Mouse (Mus musculus): ENCODE data around the gene Wdr83.
"Not testable (repeated sequence)": the region's sequence is repeated elsewhere in the genome, so short reads cannot be mapped to it uniquely, and the experiment has no call there.

The Wdr83 gene

GRCm38 (mm10) chr8:85081216-85081555 lies at the start of gene Wdr83:
Wdr83 (minus strand) TSS chr8:85081306.
- in situ Hi-C loops (cut with MboI, MseI) = no loop called here

DNA sequence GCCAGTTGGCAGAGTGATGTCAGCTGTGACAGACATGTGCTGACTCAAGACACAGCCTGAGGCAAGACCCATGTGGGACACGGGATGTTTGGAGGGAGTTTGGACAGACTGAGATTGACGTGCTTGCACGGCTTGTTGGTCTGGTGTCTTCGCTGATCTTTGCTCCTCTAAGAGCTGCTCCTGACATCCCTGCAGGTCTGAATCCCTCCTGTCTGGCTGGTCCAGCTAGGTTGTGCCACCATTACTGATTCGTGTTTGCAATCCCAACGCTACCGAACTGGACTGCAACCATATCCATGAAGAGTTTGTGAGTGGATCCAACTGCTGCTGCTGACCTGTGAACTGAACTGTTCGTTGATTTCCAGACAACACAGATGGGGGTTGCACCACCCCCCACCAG lies 42.6 kb upstream of the Wdr83 start:
- in situ Hi-C loops (cut with MboI, MseI) = no loop called here

- in situ Hi-C loops (cut with MboI, MseI) = no loop called here
These were observed 41.9 kb upstream of the Wdr83 start, which contains the start of gene Zfp791 for GRCm38 (mm10) chr8:85122995-85123394. Zfp791 (minus strand) TSS chr8:85123095.

GRCm38 (mm10) chr8:85120251-85120650 lies 39.1 kb upstream of the Wdr83 start:
- in situ Hi-C loops (cut with MboI, MseI) = not testable (repeated sequence)

- in situ Hi-C loops (cut with MboI, MseI) = no loop called here
These were observed 38.2 kb upstream of the Wdr83 start for GRCm38 (mm10) chr8:85119052-85119981.

DNA sequence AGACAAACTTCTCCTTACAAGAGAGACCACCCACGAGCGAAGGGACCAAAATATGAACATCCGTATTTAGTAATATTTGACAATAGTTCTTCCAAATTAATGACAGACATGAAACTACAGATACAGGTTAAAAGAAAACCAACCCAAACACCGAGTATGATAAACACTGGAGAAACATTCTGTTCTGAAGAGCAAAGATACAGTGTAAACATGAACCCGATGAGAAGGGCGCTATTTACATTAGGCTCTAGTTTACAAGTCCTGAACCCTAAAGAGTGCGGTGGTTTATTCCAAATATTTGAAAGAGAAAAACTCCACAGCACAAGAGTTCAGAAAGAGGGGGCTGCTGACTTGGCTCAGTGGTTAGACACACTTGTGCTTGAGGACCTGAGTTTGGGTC lies 35.9 kb upstream of the Wdr83 start:
- in situ Hi-C loops (cut with MboI, MseI) = no loop called here

GRCm38 (mm10) chr8:85115501-85115900 lies 34.4 kb upstream of the Wdr83 start:
- in situ Hi-C loops (cut with MboI, MseI) = no loop called here

- in situ Hi-C loops (cut with MboI, MseI) = no loop called here
These were observed 32.1 kb upstream of the Wdr83 start for GRCm38 (mm10) chr8:85113241-85113640.

- in situ Hi-C loops (cut with MboI, MseI) = no loop called here
These were observed 19.1 kb upstream of the Wdr83 start for GRCm38 (mm10) chr8:85100076-85100665.

DNA sequence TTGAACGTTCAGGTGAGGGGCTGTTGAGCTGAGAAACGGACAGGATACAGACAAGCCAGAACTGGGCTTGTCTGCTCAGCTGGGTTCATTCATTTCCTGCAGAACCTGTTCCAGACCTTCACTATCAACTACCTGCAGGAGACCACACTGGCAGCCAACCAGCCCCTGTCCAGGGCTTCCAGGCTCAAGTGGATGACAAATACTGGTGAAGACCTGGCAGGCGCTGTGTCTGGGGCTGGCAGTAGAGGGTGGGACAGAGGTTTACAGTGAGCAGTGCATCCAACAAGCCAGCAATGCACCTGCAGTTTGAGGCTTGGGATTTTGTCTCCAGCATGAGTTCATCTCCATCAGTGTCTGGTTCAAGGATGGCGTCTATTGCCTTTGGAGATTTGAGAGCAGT lies 15.7 kb upstream of the Wdr83 start:
- in situ Hi-C loops (cut with MboI, MseI) = no loop called here

DNA sequence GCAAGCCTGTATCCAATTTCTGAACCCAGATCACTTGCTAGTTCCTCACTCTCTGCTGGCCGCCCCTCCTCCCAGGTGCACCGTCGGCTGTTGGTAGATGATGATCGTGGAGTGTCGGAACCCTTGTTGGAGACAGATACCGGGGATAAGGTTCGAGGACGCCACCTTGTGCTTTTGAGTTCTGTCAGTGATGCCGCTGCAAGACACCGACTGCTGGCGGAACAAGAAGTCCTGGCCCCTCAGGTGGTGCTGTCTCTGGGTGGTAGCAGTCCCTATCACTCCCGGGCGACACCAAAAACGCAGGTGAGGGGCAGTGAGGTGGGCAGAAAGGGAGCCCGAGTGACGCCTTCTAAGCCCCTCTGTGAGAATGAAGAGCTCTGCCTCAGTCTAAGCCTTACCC lies 15.1 kb upstream of the Wdr83 start:
- in situ Hi-C loops (cut with MboI, MseI) = no loop called here

DNA sequence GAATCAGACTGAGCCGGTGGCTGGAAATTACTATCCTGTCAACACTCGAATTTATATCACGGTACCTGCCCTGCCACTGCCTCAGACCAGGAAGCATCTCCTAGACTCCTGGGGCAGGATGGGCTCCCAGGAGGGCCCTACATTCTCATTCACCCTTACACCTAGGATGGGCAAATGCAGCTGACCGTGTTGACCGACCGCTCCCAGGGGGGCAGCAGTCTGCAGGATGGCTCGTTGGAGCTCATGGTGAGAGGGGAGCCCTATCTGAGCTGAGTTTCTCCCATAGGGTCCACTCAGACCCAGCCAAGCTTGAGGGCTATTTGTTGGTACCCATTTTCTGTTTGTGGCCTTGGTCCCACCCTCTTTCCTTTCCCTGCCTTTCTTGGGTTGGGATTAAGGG lies 14.5 kb upstream of the Wdr83 start:
- in situ Hi-C loops (cut with MboI, MseI) = no loop called here

GRCm38 (mm10) chr8:85095051-85095450 lies 13.9 kb upstream of the Wdr83 start:
- in situ Hi-C loops (cut with MboI, MseI) = no loop called here

DNA sequence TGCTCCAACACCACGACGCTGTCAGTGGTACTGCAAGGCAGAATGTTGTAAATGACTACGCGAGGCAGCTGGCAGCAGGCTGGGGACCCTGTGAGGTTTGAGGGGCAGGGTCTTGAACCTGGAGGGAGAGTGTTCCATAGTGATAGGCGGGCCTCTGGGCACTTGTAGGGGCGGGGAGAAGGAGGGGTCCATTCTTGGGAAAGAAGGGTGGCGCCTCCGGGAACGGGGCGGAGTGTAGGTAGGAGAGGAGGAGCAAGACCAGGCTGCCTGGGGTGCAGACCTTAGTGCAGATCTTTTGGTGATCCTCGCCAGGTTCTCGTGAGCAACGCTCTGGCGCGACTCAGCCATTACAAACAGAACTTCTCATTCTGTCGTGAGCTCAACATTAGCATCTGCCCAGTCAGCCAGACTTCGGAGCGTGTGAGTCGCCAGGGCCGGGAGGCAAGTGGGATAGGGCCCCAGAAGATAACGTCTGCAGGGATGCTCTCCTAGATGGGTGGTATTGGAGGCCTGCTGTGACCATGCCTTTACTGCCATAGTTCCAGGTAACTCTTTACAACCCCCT lies 10.5 kb upstream of the Wdr83 start:
- in situ Hi-C loops (cut with MboI, MseI) = no loop called here

DNA sequence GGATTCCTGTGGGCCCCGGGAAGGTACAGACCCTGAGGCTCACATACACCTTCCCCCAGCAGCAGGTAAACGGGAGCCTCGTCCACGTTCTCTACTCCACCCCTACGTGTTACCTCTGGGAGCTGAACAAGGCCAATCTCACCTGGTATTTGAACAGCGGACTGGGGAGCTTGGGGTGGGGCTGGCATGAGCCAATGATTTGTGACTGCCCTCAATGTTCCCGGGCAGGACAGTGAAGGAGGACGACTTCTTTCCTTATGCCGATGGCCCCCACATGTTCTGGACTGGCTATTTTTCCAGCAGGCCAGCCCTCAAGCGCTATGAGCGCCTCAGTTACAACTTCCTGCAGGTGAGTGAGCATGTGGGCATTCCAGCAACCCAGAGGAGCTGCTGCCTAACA lies 9.8 kb upstream of the Wdr83 start:
- in situ Hi-C loops (cut with MboI, MseI) = no loop called here

DNA sequence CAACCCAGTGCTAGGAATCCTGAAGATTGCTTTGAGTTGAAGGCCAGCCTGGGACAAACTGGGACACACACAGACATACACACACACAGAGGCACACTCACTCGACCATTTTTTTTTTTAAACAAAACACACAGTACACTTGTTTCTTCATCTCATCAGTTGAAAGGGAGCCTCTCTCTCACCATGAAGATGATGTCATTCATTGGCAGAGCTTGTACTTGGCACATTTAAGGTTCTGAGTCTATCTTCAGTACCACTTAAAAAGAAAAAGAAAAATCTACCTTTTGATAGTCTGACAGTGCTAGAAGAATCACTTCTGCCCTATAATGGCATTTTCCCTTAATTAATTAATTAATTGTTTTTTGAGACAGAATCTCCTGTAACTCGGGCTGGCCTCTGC lies 7.7 kb upstream of the Wdr83 start:
- in situ Hi-C loops (cut with MboI, MseI) = no loop called here

GRCm38 (mm10) chr8:85086238-85086637 lies 5.1 kb upstream of the Wdr83 start:
- in situ Hi-C loops (cut with MboI, MseI) = no loop called here

DNA sequence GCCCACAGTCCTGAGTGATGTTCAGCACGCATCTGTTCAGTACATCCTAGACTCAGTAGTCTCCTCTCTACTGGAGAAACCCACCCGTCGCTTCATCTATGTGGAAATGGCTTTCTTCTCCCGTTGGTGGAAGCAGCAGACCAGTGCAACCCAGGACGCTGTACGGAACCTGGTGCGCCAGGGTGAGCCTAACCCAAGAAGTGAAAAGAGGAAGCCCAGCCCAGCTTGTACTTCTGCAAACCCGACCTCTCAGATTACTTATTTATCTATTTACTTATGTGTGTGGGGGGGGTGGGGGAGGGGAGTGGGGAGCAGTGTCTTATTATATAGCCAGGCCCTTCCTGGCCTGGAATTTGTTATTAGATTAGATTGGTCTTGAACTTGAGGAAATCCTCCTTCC lies 3.5 kb upstream of the Wdr83 start:
- in situ Hi-C loops (cut with MboI, MseI) = no loop called here

DNA sequence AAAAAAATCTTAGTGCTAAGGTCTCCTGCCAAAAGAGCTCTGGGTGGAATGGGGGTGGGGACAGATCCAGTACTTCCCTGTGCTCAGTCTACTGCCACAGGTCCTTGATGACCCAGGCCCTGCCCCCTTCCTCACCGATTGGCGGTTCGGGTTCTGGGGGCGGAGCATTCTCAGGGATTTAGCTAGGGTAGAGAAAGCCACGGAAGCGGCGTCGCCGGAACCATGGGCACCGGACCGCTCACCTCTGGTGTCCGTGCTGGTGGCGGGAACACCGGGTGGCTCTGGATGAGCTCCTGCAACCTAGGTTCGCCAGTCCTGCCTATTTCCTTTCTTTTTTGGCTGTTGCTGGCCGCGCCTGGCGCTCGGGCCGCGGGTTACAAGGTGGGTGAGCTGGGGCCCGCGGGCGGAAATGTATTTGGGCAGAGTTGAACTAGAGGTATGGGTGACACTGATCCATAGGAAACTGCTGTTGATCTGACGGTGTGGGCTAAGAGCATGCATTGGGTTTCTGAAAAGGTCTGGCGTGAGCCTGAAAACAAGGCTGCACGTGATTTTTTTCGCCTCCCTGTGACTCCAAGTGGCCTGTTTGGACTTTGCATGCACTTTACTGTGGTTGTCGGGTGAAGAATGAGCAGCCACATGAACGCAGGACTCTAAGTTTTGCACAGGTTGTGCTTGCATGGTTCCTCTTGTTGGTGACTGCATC lies 2.2 kb upstream of the Wdr83 start, which contains the start of gene Man2b1:
Gene Man2b1, plus strand, starts transcription at position 163 of the 706 bp plus-strand sequence.
- in situ Hi-C loops (cut with MboI, MseI) = no loop called here

DNA sequence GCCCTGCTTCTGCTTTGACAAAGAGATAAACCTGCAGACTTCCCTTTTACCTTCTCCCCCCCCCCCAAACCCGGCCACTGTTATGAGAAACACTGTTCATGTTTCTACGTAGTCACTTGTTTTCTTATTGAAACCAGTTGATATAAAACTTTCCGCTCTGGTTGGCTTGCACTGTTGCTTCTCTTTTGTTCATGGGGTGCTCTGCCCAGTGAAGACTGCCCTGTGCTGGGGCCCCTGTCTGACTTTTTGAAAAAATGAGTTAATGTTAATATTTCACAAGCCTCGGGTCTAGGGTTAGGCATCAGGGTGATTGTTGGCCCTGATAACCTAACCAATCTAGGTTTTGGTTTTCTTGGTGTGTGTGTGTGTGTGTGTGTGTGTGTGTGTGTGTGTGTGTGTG lies 1.1 kb upstream of the Wdr83 start:
- in situ Hi-C loops (cut with MboI, MseI) = not testable (repeated sequence)

DNA sequence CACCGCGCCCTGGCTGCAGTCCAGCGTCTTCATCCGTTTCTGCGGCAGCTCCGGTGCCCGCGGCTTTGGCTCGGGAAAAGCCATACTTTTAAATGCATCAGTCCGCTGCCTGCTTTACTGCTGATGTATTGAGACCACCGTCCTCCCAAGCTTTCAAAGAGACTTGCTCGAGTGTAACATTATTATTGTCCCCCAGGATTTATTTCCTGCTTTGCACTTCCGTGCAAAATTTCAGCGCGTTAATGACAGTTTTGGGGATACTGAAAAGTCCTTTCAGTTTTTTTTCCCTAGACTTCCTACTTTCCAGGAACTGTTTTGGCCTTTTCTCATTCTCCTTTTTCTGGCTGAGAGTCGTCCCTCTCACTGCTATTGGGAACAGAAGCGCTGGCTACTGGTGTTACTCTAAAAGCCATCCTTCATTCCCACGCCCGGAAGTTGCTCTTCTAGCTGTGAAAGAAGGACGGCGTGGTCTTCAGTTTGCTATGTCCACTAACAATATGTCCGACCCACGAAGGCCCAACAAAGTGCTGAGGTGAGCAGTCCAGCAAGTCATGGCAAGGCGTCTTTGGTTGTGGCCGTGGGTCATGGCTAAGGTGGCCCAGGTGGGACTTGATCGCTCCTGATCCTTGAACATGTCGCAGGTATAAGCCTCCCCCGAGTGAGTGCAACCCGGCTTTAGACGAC lies 432 bp downstream of the Wdr83 start, which contains the start of gene Wdr83os:
Gene Wdr83os, plus strand, starts transcription at position 209 of the 684 bp plus-strand sequence.
- in situ Hi-C loops (cut with MboI, MseI) = no loop called here

DNA sequence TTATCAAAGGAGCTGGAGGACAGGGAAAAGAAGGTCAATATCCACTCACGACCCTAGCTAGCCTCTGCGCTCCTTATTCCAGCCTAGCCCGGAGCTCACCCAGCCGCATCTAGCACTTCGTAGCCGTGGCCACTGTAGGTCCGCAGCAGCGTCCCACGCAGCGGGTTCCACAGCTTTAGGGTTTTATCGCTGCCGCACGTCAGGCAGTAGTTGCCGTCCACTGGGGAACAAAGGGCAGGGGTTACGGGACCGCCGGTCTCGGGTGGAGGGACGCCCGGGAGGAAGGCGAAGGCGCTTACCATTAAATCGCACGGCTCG lies 933 bp downstream of the Wdr83 start:
- in situ Hi-C loops (cut with MboI, MseI) = no loop called here

Data from T-helper 1 cell (primary cell).